Mouse (Mus musculus): ENCODE measurements at regions not wholly inside any gene's neighbourhood (a gene's known extent, or its start where the extent isn't known, plus 50 kb on each side); places are given as distances from the start of the nearest gene placed in this dataset.
"Not testable (repeated sequence)": the region's sequence is repeated elsewhere in the genome, so short reads cannot be mapped to it uniquely, and the experiment has no call there.

GRCm38 (mm10) chr17:63719771-63720170, 143.1 kb upstream of the Fer start:
- no peaks in the 10 kb centered on the region for H3K4me1 ChIP-seq (ENCODE audit: control insufficient read depth, insufficient read depth, low read length)
- no peaks in the 10 kb centered on the region for H3K27me3 ChIP-seq (replicated peaks; ENCODE audit: control insufficient read depth, insufficient read depth, low read length)
- WGBS = 88% methylated on average over 4 of the region's 4 CpGs
- H3K27ac ChIP-seq (ENCODE audit: insufficient read depth, low read depth, low read length) = no peak overlapping the region
- DNase-seq = no peak
- TF ChIP-seq CTCF (conservative IDR thresholded peaks at IDR 0.05; ENCODE audit: insufficient read depth, insufficient read length, low read depth, low read length) (no peak), POLR2A (IDR thresholded peaks at IDR 0.05; ENCODE audit: low read depth, low read length) (no peak)
- H3K4me3 ChIP-seq (ENCODE audit: insufficient read depth, low read depth, low read length) = no peak overlapping the region
- H3K36me3 ChIP-seq (ENCODE audit: control insufficient read depth, insufficient read depth, low read length) = no peaks in the 10 kb centered on the region

GRCm38 (mm10) chr17:63720883-63721282, 142.0 kb upstream of the Fer start:
- 31% methylated on average over 4 of the region's 4 CpGs for WGBS
- Histone ChIP-seq H3K36me3 (ENCODE audit: control insufficient read depth, insufficient read depth, low read length) (no peaks in the 10 kb centered on the region), H3K4me3 (ENCODE audit: insufficient read depth, low read depth, low read length) (no peak overlapping the region), H3K4me1 (ENCODE audit: control insufficient read depth, insufficient read depth, low read length) (no peaks in the 10 kb centered on the region), H3K27ac (ENCODE audit: insufficient read depth, low read depth, low read length) (no peak overlapping the region), H3K27me3 (replicated peaks; ENCODE audit: control insufficient read depth, insufficient read depth, low read length) (no peaks in the 10 kb centered on the region)
- TF ChIP-seq POLR2A (IDR thresholded peaks at IDR 0.05; ENCODE audit: low read depth, low read length) = no peak
- peak; percentile 32 for TF ChIP-seq CTCF (conservative IDR thresholded peaks at IDR 0.05; ENCODE audit: insufficient read depth, insufficient read length, low read depth, low read length)
- no peak for DNase-seq

- TF ChIP-seq CTCF (conservative IDR thresholded peaks at IDR 0.05; ENCODE audit: insufficient read depth, insufficient read length, low read depth, low read length) (no peak), POLR2A (IDR thresholded peaks at IDR 0.05; ENCODE audit: low read depth, low read length) (no peak)
- Histone ChIP-seq H3K27me3 (replicated peaks; ENCODE audit: control insufficient read depth, insufficient read depth, low read length) (no peaks in the 10 kb centered on the region), H3K4me3 (ENCODE audit: insufficient read depth, low read depth, low read length) (no peak overlapping the region), H3K27ac (ENCODE audit: insufficient read depth, low read depth, low read length) (no peak overlapping the region), H3K36me3 (ENCODE audit: control insufficient read depth, insufficient read depth, low read length) (no peaks in the 10 kb centered on the region), H3K4me1 (ENCODE audit: control insufficient read depth, insufficient read depth, low read length) (no peaks in the 10 kb centered on the region)
- no peak for DNase-seq
- 60% methylated on average over 12 of the region's 12 CpGs for WGBS
Observed at GRCm38 (mm10) chr17:63722434-63723004, 140.3 kb upstream of the Fer start.

- TF ChIP-seq POLR2A (IDR thresholded peaks at IDR 0.05; ENCODE audit: low read depth, low read length) (no peak), CTCF (conservative IDR thresholded peaks at IDR 0.05; ENCODE audit: insufficient read depth, insufficient read length, low read depth, low read length) (no peak)
- Histone ChIP-seq H3K4me3 (ENCODE audit: insufficient read depth, low read depth, low read length) (no peak overlapping the region), H3K4me1 (ENCODE audit: control insufficient read depth, insufficient read depth, low read length) (no peaks in the 10 kb centered on the region), H3K27ac (ENCODE audit: insufficient read depth, low read depth, low read length) (no peak overlapping the region), H3K27me3 (replicated peaks; ENCODE audit: control insufficient read depth, insufficient read depth, low read length) (no peaks in the 10 kb centered on the region), H3K36me3 (ENCODE audit: control insufficient read depth, insufficient read depth, low read length) (no peaks in the 10 kb centered on the region)
- 85% methylated on average over 1 of the region's 1 CpGs for whole genome bisulfite sequencing
- no peak for DNase-seq
Observed at GRCm38 (mm10) chr17:63738206-63738605, 124.7 kb upstream of the Fer start.

GRCm38 (mm10) chr17:63739710-63740109, 123.2 kb upstream of the Fer start:
- Histone ChIP-seq H3K27ac (ENCODE audit: insufficient read depth, low read depth, low read length) (no peak overlapping the region), H3K4me1 (ENCODE audit: control insufficient read depth, insufficient read depth, low read length) (no peaks in the 10 kb centered on the region), H3K36me3 (ENCODE audit: control insufficient read depth, insufficient read depth, low read length) (no peaks in the 10 kb centered on the region), H3K4me3 (ENCODE audit: insufficient read depth, low read depth, low read length) (no peak overlapping the region), H3K27me3 (replicated peaks; ENCODE audit: control insufficient read depth, insufficient read depth, low read length) (no peaks in the 10 kb centered on the region)
- DNase-seq = no peak
- TF ChIP-seq CTCF (conservative IDR thresholded peaks at IDR 0.05; ENCODE audit: insufficient read depth, insufficient read length, low read depth, low read length) (no peak), POLR2A (IDR thresholded peaks at IDR 0.05; ENCODE audit: low read depth, low read length) (no peak)
- WGBS = 72% methylated on average over 2 of the region's 2 CpGs

GRCm38 (mm10) chr17:63749257-63749656, 113.6 kb upstream of the Fer start:
- not testable (repeated sequence) for H3K4me1 ChIP-seq (ENCODE audit: control insufficient read depth, insufficient read depth, low read length); DNase-seq; H3K27ac ChIP-seq (ENCODE audit: insufficient read depth, low read depth, low read length); H3K36me3 ChIP-seq (ENCODE audit: control insufficient read depth, insufficient read depth, low read length); H3K4me3 ChIP-seq (ENCODE audit: insufficient read depth, low read depth, low read length); H3K27me3 ChIP-seq (replicated peaks; ENCODE audit: control insufficient read depth, insufficient read depth, low read length)
- 91% methylated on average over 7 of the region's 10 CpGs for WGBS

GRCm38 (mm10) chr17:63754399-63754798, 108.5 kb upstream of the Fer start:
- Histone ChIP-seq H3K4me1 (ENCODE audit: control insufficient read depth, insufficient read depth, low read length) (no peaks in the 10 kb centered on the region), H3K36me3 (ENCODE audit: control insufficient read depth, insufficient read depth, low read length) (no peaks in the 10 kb centered on the region), H3K27me3 (replicated peaks; ENCODE audit: control insufficient read depth, insufficient read depth, low read length) (no peaks in the 10 kb centered on the region), H3K4me3 (ENCODE audit: insufficient read depth, low read depth, low read length) (no peak overlapping the region), H3K27ac (ENCODE audit: insufficient read depth, low read depth, low read length) (no peak overlapping the region)
- no peak for DNase-seq
- WGBS = 67% methylated on average over 2 of the region's 2 CpGs
- TF ChIP-seq CTCF (conservative IDR thresholded peaks at IDR 0.05; ENCODE audit: insufficient read depth, insufficient read length, low read depth, low read length) (no peak), POLR2A (IDR thresholded peaks at IDR 0.05; ENCODE audit: low read depth, low read length) (no peak)
